Mouse (Mus musculus): ENCODE data around the gene Ccdc194. TPM values are rescaled to one million over a fixed set of nuclear protein-coding genes. Genes with fewer than 3 reads are reported as not detected.

Ccdc194 gene
- not detected for total RNA-seq (2021)
- long read RNA-seq, experiment 1 = 0 reads
- long read RNA-seq, experiment 2 = 0 reads

GRCm38 (mm10) chr8:71525226-71526050, at the start of gene Ccdc194:
Gene Ccdc194 (minus strand): TSS chr8:71525711.
- no peak for DNase-seq

- no peak for DNase-seq
Measured at GRCm38 (mm10) chr8:71575020-71575419, 49.5 kb upstream of the Ccdc194 start.

GRCm38 (mm10) chr8:71574426-71574825, 48.9 kb upstream of the Ccdc194 start:
- DNase-seq = peak; percentile 81 to 85

GRCm38 (mm10) chr8:71572847-71573633, 47.5 kb upstream of the Ccdc194 start:
- DNase-seq = peak; percentile 72 to 87

GRCm38 (mm10) chr8:71572077-71572476, 46.6 kb upstream of the Ccdc194 start:
- no peak for DNase-seq

GRCm38 (mm10) chr8:71570291-71570954, 44.9 kb upstream of the Ccdc194 start:
- DNase-seq = peak; percentile 97

GRCm38 (mm10) chr8:71569366-71570290, 44.1 kb upstream of the Ccdc194 start:
- DNase-seq = peak; percentile 87 to 90

- DNase-seq = no peak
Measured at GRCm38 (mm10) chr8:71568941-71569340, 43.4 kb upstream of the Ccdc194 start.

- peak; percentile 90 to 91 for DNase-seq
Measured at GRCm38 (mm10) chr8:71568387-71568937, 43.0 kb upstream of the Ccdc194 start, which contains the start of gene Slc27a1. Gene Slc27a1 (plus strand): TSS chr8:71568882.

- DNase-seq = no peak
Measured at GRCm38 (mm10) chr8:71567587-71567986, 42.1 kb upstream of the Ccdc194 start.

GRCm38 (mm10) chr8:71566501-71566900, 41.0 kb upstream of the Ccdc194 start, which contains the start of gene Nxnl1:
Gene Nxnl1 (minus strand): TSS chr8:71566601.
- DNase-seq = no peak

- DNase-seq = no peak
Measured at GRCm38 (mm10) chr8:71563992-71564391, 38.5 kb upstream of the Ccdc194 start.

GRCm38 (mm10) chr8:71562751-71563150, 37.2 kb upstream of the Ccdc194 start:
- peak; percentile 89 to 94 for DNase-seq

- DNase-seq = peak; percentile 67 to 70
Measured at GRCm38 (mm10) chr8:71561401-71561800, 35.9 kb upstream of the Ccdc194 start.

- peak in 1 of 2 experiments; percentile 68 for DNase-seq
Measured at GRCm38 (mm10) chr8:71560765-71561164, 35.3 kb upstream of the Ccdc194 start.

- no peak for DNase-seq
Measured at GRCm38 (mm10) chr8:71560071-71560470, 34.6 kb upstream of the Ccdc194 start.

- peak; percentile 91 to 92 for DNase-seq
Measured at GRCm38 (mm10) chr8:71558958-71559690, 33.6 kb upstream of the Ccdc194 start.

- DNase-seq = peak; percentile 38 to 41
Measured at GRCm38 (mm10) chr8:71558071-71558957, 32.8 kb upstream of the Ccdc194 start, which contains the start of gene Tmem221. Gene Tmem221 (minus strand): TSS chr8:71558871.

GRCm38 (mm10) chr8:71554644-71555043, 29.1 kb upstream of the Ccdc194 start:
- DNase-seq = no peak
